Mouse (Mus musculus) testis, adult 2 months (tissue): Measurements from ENCODE around the gene Vmn2r29. TPM values are rescaled to one million over a fixed set of nuclear protein-coding genes. Genes with fewer than 3 reads are reported as not detected.
A peak's percentile ranks its signal among the peaks of the same experiment; 100 is the strongest.

Source experiments
- H3K27ac ChIP-seq: fragments of 200-500 bp; 2 replicates; pipeline ENCODE4 v1.5.1; 2012; ENCODE audit warnings: low read depth, low read length; ENCODE audit not compliant: control insufficient read depth, insufficient read depth
- H3K27me3 ChIP-seq: fragments of 200-500 bp; 2 replicates; pipeline ENCODE4 v1.6.1; 2012; ENCODE audit warnings: mild to moderate bottlenecking, low read length, moderate library complexity; ENCODE audit not compliant: control insufficient read depth, insufficient read depth
- H3K36me3 ChIP-seq: fragments of 200-500 bp; 2 replicates; pipeline ENCODE4 v1.6.1; 2012; ENCODE audit warnings: mild to moderate bottlenecking, low read length; ENCODE audit not compliant: control insufficient read depth, insufficient read depth
- H3K4me1 ChIP-seq: fragments of 200-500 bp; 2 replicates; pipeline ENCODE4 v1.6.1; 2012; ENCODE audit warnings: low read length; ENCODE audit not compliant: control insufficient read depth, insufficient read depth
- H3K4me3 ChIP-seq: fragments of 200-500 bp; 2 replicates; pipeline ENCODE4 v1.5.1; 2012; ENCODE audit warnings: low read depth, mild to moderate bottlenecking, low read length, moderate library complexity, mixed read lengths; ENCODE audit not compliant: control insufficient read depth
- CTCF ChIP-seq: fragments of 200-500 bp; IDR thresholded peaks from 2 replicates; pipeline ENCODE4 v1.5.1; 2012; ENCODE audit warnings: low read depth, mild to moderate bottlenecking, inconsistent platforms, low read length, moderate library complexity; ENCODE audit not compliant: control insufficient read depth, insufficient read depth, insufficient replicate concordance
- POLR2A ChIP-seq: fragments of 200-500 bp; IDR thresholded peaks from 2 replicates; pipeline ENCODE4 v1.6.1; 2012; ENCODE audit warnings: low read depth, mild to moderate bottlenecking, inconsistent platforms, low read length, moderate library complexity; ENCODE audit not compliant: control insufficient read depth
- polyA plus RNA-seq: library from polyadenylated mRNA; depleted of rRNA; stranded (reverse); fragments of >200 nt; gene quantifications from 2 replicates; pipeline ENCODE4 v1.2.3, GENCODE M21; 2012; rRNA removed

Gene Vmn2r29
- polyA plus RNA-seq, 1 experiment = 1.0 TPM

GRCm38 (mm10) chr7:7187417-7188190 lies 59.5 kb downstream of the Vmn2r29 start:
- Histone ChIP-seq H3K4me1 (peaks cover 5% of the 10 kb centered on the region; the same call in 1 of the 2 replicates), H3K4me3 (peak overlapping the region; percentile 80; the same call in 1 of the 2 replicates), H3K27ac (no peak overlapping the region), H3K36me3 (no peaks in the 10 kb centered on the region), H3K27me3 (no peaks in the 10 kb centered on the region)
- TF ChIP-seq CTCF = no peak
- no peak for TF ChIP-seq POLR2A

- Histone ChIP-seq H3K4me1 (peaks cover 5% of the 10 kb centered on the region; the same call in 1 of the 2 replicates), H3K27me3 (no peaks in the 10 kb centered on the region)
- TF ChIP-seq POLR2A (no peak), CTCF (no peak)
Measured at GRCm38 (mm10) chr7:7185897-7186296, 61.2 kb downstream of the Vmn2r29 start.

More at GRCm38 (mm10) chr7:7185897-7186296, 61.2 kb downstream of the Vmn2r29 start:
- Histone ChIP-seq H3K27ac (no peak overlapping the region), H3K36me3 (no peaks in the 10 kb centered on the region), H3K4me3 (no peak overlapping the region)

Other genes starting within 250 kb of the Vmn2r29 start
- gene Zfp954, start 125.8 kb downstream of the Vmn2r29 start, polyA plus RNA-seq = 1.4 TPM in 2 replicates
- gene Zfp773, start 110.6 kb downstream of the Vmn2r29 start, polyA plus RNA-seq = 0.06 and 0.10 TPM in 2 replicates
- gene Zfp418, start 76.0 kb downstream of the Vmn2r29 start, polyA plus RNA-seq = 0.06 and 0.15 TPM in 2 replicates
- gene Zfp772, start 37.3 kb downstream of the Vmn2r29 start, polyA plus RNA-seq = 0.75 and 1.2 TPM in 2 replicates
- 1.8 TPM in 2 replicates for gene Gm45844, start 31.0 kb upstream of the Vmn2r29 start, polyA plus RNA-seq
- gene Clcn4, start 53.5 kb upstream of the Vmn2r29 start, polyA plus RNA-seq = 23.8 and 24.6 TPM in 2 replicates
- gene Vmn2r30, start 90.3 kb upstream of the Vmn2r29 start, polyA plus RNA-seq = not detected in 2 replicates
- gene Gm45783, start 127.2 kb upstream of the Vmn2r29 start, polyA plus RNA-seq = not detected in 2 replicates
- not detected in 2 replicates for gene Vmn2r31, start 152.4 kb upstream of the Vmn2r29 start, polyA plus RNA-seq
- not detected in 2 replicates for gene Vmn2r32, start 232.7 kb upstream of the Vmn2r29 start, polyA plus RNA-seq